Mouse (Mus musculus) CH12.LX (cell line): Measurements from ENCODE around the gene Cd59a. TPM values are rescaled to one million over a fixed set of nuclear protein-coding genes. Genes with fewer than 3 reads are reported as not detected.

Source experiments
- DNase-seq: peaks from one replicate; pipeline ENCODE4 v3.0.0-alpha.2; 2013; ENCODE audit errors: extremely low read depth
- H3K27ac ChIP-seq: 2 replicates; pipeline ENCODE4 v1.5.1; 2012; ENCODE audit warnings: low read depth, mild to moderate bottlenecking, control low read depth, moderate library complexity; ENCODE audit not compliant: insufficient read depth
- H3K27me3 ChIP-seq: replicated peaks from 2 replicates; pipeline ENCODE3; 2012; ENCODE audit warnings: inconsistent platforms
- H3K36me3 ChIP-seq, 2 experiments: replicated peaks in 1 of 2; 2 replicates each; pipeline versions ENCODE3 to v1.6.1; 2012; ENCODE audit warnings: inconsistent platforms in 1 of 2, low read length in 1 of 2, mild to moderate bottlenecking in 1 of 2, mixed read lengths in 1 of 2, moderate library complexity in 1 of 2; ENCODE audit not compliant: control insufficient read depth in 1 of 2, insufficient read depth in 1 of 2
- H3K4me1 ChIP-seq, 2 experiments: 2 replicates each; pipeline ENCODE4 v1.6.1; 2012; ENCODE audit warnings: inconsistent platforms in 1 of 2, moderate library complexity in 1 of 2; ENCODE audit not compliant: insufficient read depth in 2 of 2, control insufficient read depth in 1 of 2
- H3K4me2 ChIP-seq: 2 replicates; pipeline ENCODE4 v1.6.1; 2012; ENCODE audit warnings: low read depth, mild to moderate bottlenecking, control low read depth; ENCODE audit not compliant: poor library complexity, insufficient read depth, severe bottlenecking
- H3K4me3 ChIP-seq, 3 experiments: fragments of 150-350 bp in 1 of 3; sonication (generic) in 1 of 3; replicated peaks in 1 of 3; 2 replicates each; pipeline versions ENCODE3 to v1.5.1; 2011 to 2012; ENCODE audit warnings: low read depth in 2 of 3, low read length in 2 of 3, mild to moderate bottlenecking in 2 of 3, moderate library complexity in 2 of 3, control low read depth in 1 of 3, improper control_type of control experiment in 1 of 3, inconsistent platforms in 1 of 3, mixed read lengths in 1 of 3; ENCODE audit not compliant: poor library complexity in 1 of 3
- H3K79me2 ChIP-seq: replicated peaks from 2 replicates; pipeline ENCODE4 v1.6.1; 2012; ENCODE audit warnings: mild to moderate bottlenecking, moderate library complexity; ENCODE audit not compliant: control insufficient read depth, poor library complexity, insufficient read depth, severe bottlenecking; ENCODE audit errors: extremely low read depth
- H3K9ac ChIP-seq: 2 replicates; pipeline ENCODE4 v1.6.1; 2012; ENCODE audit warnings: low read depth, mild to moderate bottlenecking, control low read depth, moderate library complexity; ENCODE audit not compliant: insufficient read depth
- H3K9me3 ChIP-seq: replicated peaks from 2 replicates; pipeline ENCODE3; 2012; ENCODE audit warnings: low read length, inconsistent platforms, mixed read lengths
- CHD1 ChIP-seq: IDR thresholded peaks from 2 replicates; pipeline ENCODE4 v1.6.1; 2012; ENCODE audit warnings: low read depth, low read length, improper control_type of control experiment, inconsistent platforms
- CTCF ChIP-seq, 2 experiments: IDR thresholded peaks in 1 of 2; conservative IDR thresholded peaks in 1 of 2; 2 replicates each; pipeline ENCODE4 v1.5.1; 2011 to 2012; ENCODE audit warnings: low read depth in 2 of 2, low read length in 2 of 2, improper control_type of control experiment in 1 of 2, inconsistent platforms in 1 of 2, mild to moderate bottlenecking in 1 of 2, moderate library complexity in 1 of 2
- E2F4 ChIP-seq: IDR thresholded peaks from 2 replicates; pipeline ENCODE4 v1.6.1; 2011; ENCODE audit warnings: low read depth, low read length, improper control_type of control experiment; ENCODE audit not compliant: insufficient replicate concordance
- ETS1 ChIP-seq: conservative IDR thresholded peaks from 2 replicates; pipeline ENCODE4 v1.6.1; 2012; ENCODE audit warnings: low read depth, mild to moderate bottlenecking, inconsistent platforms, low read length, improper control_type of control experiment, moderate library complexity
- HCFC1 ChIP-seq: IDR thresholded peaks from 2 replicates; pipeline ENCODE4 v1.6.1; 2012; ENCODE audit warnings: low read depth, mild to moderate bottlenecking, inconsistent platforms, low read length, improper control_type of control experiment
- KAT2A ChIP-seq: IDR thresholded peaks from 2 replicates; pipeline ENCODE4 v1.6.1; 2012; ENCODE audit warnings: low read length, improper control_type of control experiment, inconsistent platforms; ENCODE audit not compliant: insufficient replicate concordance
- MAZ ChIP-seq: IDR thresholded peaks from 2 replicates; pipeline ENCODE4 v1.6.1; 2012; ENCODE audit warnings: low read depth, mild to moderate bottlenecking, inconsistent platforms, low read length, improper control_type of control experiment, moderate library complexity
- MXI1 ChIP-seq: IDR thresholded peaks from 2 replicates; pipeline ENCODE4 v1.6.1; 2011; ENCODE audit warnings: mild to moderate bottlenecking, low read depth, low read length, improper control_type of control experiment
- NELFE ChIP-seq: IDR thresholded peaks from 2 replicates; pipeline ENCODE4 v1.6.1; 2011; ENCODE audit warnings: low read depth, low read length, improper control_type of control experiment
- PAX5 ChIP-seq: IDR thresholded peaks from 2 replicates; pipeline ENCODE4 v1.6.1; 2012; ENCODE audit warnings: low read length, inconsistent platforms, mixed read lengths
- POLR2AphosphoS2 ChIP-seq: IDR thresholded peaks from 2 replicates; pipeline ENCODE4 v1.6.1; 2011; ENCODE audit warnings: low read depth, low read length, improper control_type of control experiment
- RCOR1 ChIP-seq: conservative IDR thresholded peaks from 2 replicates; pipeline ENCODE4 v1.6.1; 2012; ENCODE audit warnings: low read depth, mild to moderate bottlenecking, inconsistent platforms, low read length, improper control_type of control experiment
- SMC3 ChIP-seq: IDR thresholded peaks from 2 replicates; pipeline ENCODE4 v1.6.1; 2011; ENCODE audit warnings: low read depth, low read length, improper control_type of control experiment
- TBP ChIP-seq: conservative IDR thresholded peaks from 2 replicates; pipeline ENCODE4 v1.6.1; 2011; ENCODE audit warnings: low read depth, low read length, improper control_type of control experiment
- USF2 ChIP-seq: conservative IDR thresholded peaks from 2 replicates; pipeline ENCODE4 v1.6.1; 2011; ENCODE audit warnings: low read depth, low read length, improper control_type of control experiment
- ZMIZ1 ChIP-seq: IDR thresholded peaks from 2 replicates; pipeline ENCODE4 v1.6.1; 2012; ENCODE audit warnings: low read depth, mild to moderate bottlenecking, inconsistent platforms, low read length, improper control_type of control experiment
- dilution Hi-C: fragments of 300-500 bp; cut with MboI; formaldehyde crosslinking; loops from 2 replicates; pipeline ENCODE4 v1.14.3; 2020; ENCODE audit warnings: low sequenced_read_pairs; ENCODE audit not compliant: extremely low pct_unique_long_range_greater_than_20kb, extremely low pct_ligation_motif_present
- in situ Hi-C: fragments of 300-500 bp; cut with MboI; formaldehyde crosslinking; loops from 3 replicates; pipeline ENCODE4 v1.14.3; 2019; ENCODE audit warnings: low sequenced_read_pairs, low pct_ligation_motif_present, low pct_unique_long_range_greater_than_20kb, mixed read lengths
- polyA plus RNA-seq: library from polyadenylated mRNA; unstranded; fragments of >175 nt; gene quantifications from 2 replicates; pipeline ENCODE4 v1.2.1, GENCODE M21; 2012; ENCODE audit warnings: low read depth; ENCODE audit not compliant: insufficient read length
- total RNA-seq, 2 experiments: library from RNA; depleted of rRNA; stranded (reverse); fragments of 300-350 nt in 1 of 2; fragments of >200 nt in 1 of 2; gene quantifications; 2 replicates each; pipeline ENCODE4 v1.2.3; 2012 to 2014

Cd59a gene
- total and polyA plus RNA-seq, 3 experiments: 4.5 to 6.6 (median 4.8) TPM

DNA sequence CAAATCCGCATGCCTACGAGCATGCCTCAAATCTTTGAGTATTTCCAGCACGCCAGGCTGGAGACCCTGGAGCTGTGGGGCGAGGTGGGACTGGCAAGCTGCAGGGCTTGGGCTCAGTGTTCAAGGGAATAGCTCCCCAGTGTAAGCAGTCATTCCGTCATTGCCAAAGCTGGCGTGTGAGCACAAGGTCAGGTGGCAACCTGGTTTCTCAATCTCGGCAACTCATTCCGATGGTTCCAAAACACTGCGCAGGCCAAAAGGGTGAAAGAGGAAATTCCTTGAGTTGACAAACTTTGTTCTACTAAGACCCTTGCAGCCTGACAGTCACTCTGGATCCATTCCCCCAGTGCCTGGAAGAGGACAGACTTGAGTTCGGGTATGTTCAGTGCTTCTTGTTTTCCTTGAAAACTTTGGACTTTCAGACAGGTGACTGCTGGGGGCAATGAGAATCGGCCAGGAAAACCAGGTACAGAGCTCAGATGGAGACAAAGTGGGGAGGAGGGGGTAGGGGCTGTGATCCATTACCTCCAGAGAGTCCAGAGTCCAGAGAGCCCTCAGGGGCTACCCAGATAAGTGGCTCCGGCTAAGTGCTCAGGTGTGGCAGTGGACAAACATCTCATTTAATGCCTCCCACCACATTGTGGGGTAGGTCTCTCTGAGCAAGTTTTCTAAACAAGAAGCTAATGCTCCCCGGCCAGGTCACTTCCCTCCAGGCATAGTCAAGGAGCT, 33.4 kb downstream of the Cd59a start:
- DNase-seq: no peak
- H3K9ac ChIP-seq: no peak overlapping the region
- dilution Hi-C loops (no loop called here), in situ Hi-C loops (loop anchor here (10.0 to 25.0 kb wide), 2 partner anchors 183 to 266 kb away; no protein-coding TSS in a partner anchor)
- 0 out of 4 replicates have a peak, but pooled peaks cover 0 to under 1% of the 10 kb centered on the region in 2 experiments for H3K4me1 ChIP-seq
- H3K27me3 ChIP-seq: peaks cover 41% of the 10 kb centered on the region
- no peaks in the 10 kb centered on the region for H3K79me2 ChIP-seq
- no peaks in the 10 kb centered on the region for H3K36me3 ChIP-seq
- no peak overlapping the region for H3K27ac ChIP-seq
- no peak overlapping the region for H3K4me2 ChIP-seq
- H3K4me3 ChIP-seq: no peak overlapping the region
- H3K9me3 ChIP-seq: peaks cover 4% of the 10 kb centered on the region
- TF ChIP-seq SMC3 (no peak), MAZ (no peak), E2F4 (no peak), PAX5 (no peak), CHD1 (no peak), TBP (no peak), ETS1 (no peak)

GRCm38 (mm10) chr2:104130165-104130564, 34.6 kb downstream of the Cd59a start:
- in situ Hi-C loops: loop anchor here (5.0 to 25.0 kb wide), 3 partner anchors 182 to 457 kb away; partner anchors contain the start of gene D430041D05Rik
- dilution Hi-C loops: no loop called here
- no peaks in the 10 kb centered on the region for H3K79me2 ChIP-seq
- DNase-seq: no peak
- no peak for TF ChIP-seq USF2
- no peak for TF ChIP-seq RCOR1
- TF ChIP-seq KAT2A: no peak
- TF ChIP-seq HCFC1: no peak
- TF ChIP-seq POLR2AphosphoS2: no peak
- TF ChIP-seq MXI1: no peak
- TF ChIP-seq CTCF (conservative IDR thresholded peaks at IDR 0.05 in 1 of 2, IDR thresholded peaks at IDR 0.05 in 1 of 2; ENCODE audit: low read depth in 2 of 2, low read length in 2 of 2): no peak
- TF ChIP-seq ZMIZ1: no peak
- no peak for TF ChIP-seq NELFE
- TF ChIP-seq, all 38 proteins: peak for 0
- Histone ChIP-seq H3K9ac (no peak overlapping the region), H3K9me3 (peaks cover 4% of the 10 kb centered on the region), H3K4me2 (no peak overlapping the region), H3K36me3 (no peaks in the 10 kb centered on the region), H3K4me3 (no peak overlapping the region), H3K27ac (no peak overlapping the region), H3K27me3 (peaks cover 30% of the 10 kb centered on the region), H3K4me1 (peaks cover 0 to 4% of the 10 kb centered on the region in 2 experiments; a peak in 1 of 4 replicates)
